Mouse (Mus musculus): ENCODE data around the gene Arl16.
A peak's percentile ranks its signal among the peaks of the same experiment; 100 is the strongest.

Arl16 gene

DNA sequence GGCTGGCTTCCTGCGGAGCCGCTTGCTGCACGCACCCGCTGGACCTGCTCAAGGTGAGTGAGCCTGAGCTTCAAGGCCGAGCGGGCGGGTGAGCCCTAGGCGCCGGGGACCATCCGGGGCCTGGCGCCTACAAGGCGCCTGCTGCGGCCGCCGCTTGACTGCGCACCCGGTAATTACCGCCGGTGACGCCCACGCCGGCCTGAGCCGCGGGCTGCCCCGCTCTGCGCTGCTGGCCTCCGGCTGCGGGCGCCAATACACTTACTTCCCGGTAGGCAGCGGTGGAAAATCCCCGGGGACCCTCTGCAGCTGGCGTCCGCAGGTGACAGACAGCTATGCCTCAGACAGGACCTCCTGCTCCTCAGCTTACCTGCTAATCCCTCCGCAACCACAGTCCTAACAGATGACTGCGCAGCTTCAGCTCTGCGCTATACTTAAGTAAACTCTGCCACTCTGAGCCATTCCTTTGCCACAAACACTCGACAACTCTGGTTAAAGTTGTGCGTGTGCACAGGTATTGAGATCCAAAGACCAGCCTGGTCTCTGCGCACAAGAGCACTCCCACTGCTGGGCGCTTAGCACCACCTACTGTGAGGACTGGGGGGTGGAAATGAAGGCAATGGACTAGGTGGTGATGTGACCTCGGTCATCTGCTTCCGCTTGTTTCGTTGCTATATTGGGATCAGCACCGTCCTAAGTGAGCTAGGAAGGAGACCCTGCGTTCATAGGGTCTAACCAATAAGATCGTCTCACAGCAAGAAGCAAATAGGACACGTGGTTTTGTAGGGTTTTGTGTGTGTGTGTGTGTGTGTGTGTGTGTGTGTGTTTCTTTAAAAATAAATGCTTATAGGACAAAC is 24.8 kb upstream of the Arl16 start:
- no peak for DNase-seq (ENCODE audit: low spot score in 2 of 2)

- DNase-seq (ENCODE audit: low spot score in 2 of 2), result peak; percentile 58 to 66
These were observed 24.1 kb upstream of the Arl16 start, which contains the start of gene Slc25a10 for GRCm38 (mm10) chr11:120491317-120492023. TSS of gene Slc25a10 (plus strand) at chr11:120491840.

DNA sequence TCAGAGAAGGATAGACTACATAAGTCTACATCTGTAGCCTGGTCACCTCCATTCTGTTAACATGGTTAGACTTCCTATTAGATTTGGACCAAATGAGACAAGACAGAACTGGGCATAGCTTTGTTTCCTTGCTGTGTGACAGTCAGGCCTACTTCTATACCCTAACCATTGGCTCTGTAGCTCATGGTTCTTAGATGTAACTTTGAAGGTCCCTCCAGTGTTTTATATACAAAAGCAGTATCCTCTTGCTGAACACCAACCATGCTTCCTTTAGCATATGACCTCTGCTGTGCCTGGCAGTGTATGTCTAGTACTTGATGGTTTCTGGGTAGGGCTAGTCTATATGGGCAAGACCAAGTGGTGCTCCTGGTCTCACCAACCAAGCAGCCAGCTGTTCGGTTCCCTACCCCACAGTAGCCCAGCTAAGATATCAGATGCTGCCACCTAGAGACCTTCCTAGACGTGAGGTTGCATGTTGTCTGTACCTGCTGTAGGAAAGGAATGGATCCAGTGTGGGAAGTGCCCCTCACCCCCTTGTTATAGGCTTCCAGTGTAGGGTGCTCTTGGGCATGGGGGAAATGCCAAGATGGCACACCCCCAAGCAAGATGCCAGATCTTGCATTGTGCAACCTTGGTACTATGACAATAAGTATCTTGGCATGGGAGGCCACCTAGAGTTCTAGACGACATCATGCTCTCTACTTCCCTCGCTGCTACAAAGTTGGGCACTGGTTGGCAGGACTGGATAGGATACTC is 23.1 kb upstream of the Arl16 start:
- no peak for DNase-seq (ENCODE audit: low spot score in 2 of 2)

GRCm38 (mm10) chr11:120489054-120489761 is 21.8 kb upstream of the Arl16 start:
- DNase-seq (ENCODE audit: low spot score in 2 of 2), result peak; percentile 54 to 82

DNA sequence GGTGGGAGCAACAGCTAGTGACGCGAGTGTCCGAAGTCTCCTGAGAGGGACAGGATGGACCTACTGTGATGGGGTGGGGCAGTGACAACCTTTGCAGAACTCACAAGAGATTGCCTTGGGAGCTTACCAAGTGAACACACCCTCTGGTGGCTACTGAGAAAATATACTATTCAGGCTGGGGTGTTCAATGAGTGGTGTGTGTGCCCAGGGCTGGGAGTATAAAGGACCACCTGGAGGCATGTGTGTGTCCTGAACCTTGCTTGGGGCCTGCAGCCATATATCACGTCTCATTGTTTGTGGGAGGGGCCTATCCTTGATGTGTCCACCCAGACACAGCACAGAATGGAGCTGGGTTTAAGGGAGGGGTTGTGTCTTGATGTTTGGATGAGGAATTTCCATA is 21.1 kb upstream of the Arl16 start:
- DNase-seq (ENCODE audit: low spot score in 2 of 2), result no peak

- DNase-seq (ENCODE audit: low spot score in 2 of 2), result no peak
These were observed 17.8 kb upstream of the Arl16 start for GRCm38 (mm10) chr11:120485251-120485650.

- DNase-seq (ENCODE audit: low spot score in 2 of 2), result peak; percentile 80 to 83
These were observed 17.0 kb upstream of the Arl16 start, which contains the start of gene Mrpl12 for GRCm38 (mm10) chr11:120484265-120484981. TSS of gene Mrpl12 (plus strand) at chr11:120484613.

GRCm38 (mm10) chr11:120483448-120483934 is 16.1 kb upstream of the Arl16 start:
- no peak for DNase-seq (ENCODE audit: low spot score in 2 of 2)

- DNase-seq (ENCODE audit: low spot score in 2 of 2), result no peak
These were observed 4.6 kb upstream of the Arl16 start for GRCm38 (mm10) chr11:120472052-120472451.

GRCm38 (mm10) chr11:120467736-120468092 is 307 bp upstream of the Arl16 start:
- no peak for DNase-seq (ENCODE audit: low spot score in 2 of 2)

DNA sequence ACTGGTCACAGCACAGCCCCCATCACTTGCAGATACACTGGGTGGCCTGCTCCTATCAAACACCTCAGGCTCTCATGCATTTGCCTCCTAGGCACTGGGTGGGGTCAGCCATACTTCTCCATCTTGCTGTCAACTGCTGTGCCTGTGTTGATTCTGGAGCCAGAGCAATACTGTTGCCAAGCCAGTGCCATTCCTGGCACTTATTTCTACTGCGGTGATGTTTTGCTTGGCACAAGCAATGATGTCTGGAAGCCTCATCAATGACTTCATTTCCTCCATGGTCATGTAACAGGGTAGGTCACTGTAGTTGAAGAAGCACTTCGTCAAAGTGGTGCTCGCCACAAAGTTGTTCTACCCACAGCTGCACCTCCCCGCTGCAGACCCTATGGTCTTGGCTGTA is 1.9 kb downstream of the Arl16 start:
- no peak for DNase-seq (ENCODE audit: low spot score in 2 of 2)

- no peak for DNase-seq (ENCODE audit: low spot score in 2 of 2)
These were observed 3.0 kb downstream of the Arl16 start for GRCm38 (mm10) chr11:120464365-120464764.

GRCm38 (mm10) chr11:120463536-120463935 is 3.9 kb downstream of the Arl16 start:
- no peak for DNase-seq (ENCODE audit: low spot score in 2 of 2)

GRCm38 (mm10) chr11:120458847-120459597 is 8.4 kb downstream of the Arl16 start:
- DNase-seq (ENCODE audit: low spot score in 2 of 2), result no peak

DNA sequence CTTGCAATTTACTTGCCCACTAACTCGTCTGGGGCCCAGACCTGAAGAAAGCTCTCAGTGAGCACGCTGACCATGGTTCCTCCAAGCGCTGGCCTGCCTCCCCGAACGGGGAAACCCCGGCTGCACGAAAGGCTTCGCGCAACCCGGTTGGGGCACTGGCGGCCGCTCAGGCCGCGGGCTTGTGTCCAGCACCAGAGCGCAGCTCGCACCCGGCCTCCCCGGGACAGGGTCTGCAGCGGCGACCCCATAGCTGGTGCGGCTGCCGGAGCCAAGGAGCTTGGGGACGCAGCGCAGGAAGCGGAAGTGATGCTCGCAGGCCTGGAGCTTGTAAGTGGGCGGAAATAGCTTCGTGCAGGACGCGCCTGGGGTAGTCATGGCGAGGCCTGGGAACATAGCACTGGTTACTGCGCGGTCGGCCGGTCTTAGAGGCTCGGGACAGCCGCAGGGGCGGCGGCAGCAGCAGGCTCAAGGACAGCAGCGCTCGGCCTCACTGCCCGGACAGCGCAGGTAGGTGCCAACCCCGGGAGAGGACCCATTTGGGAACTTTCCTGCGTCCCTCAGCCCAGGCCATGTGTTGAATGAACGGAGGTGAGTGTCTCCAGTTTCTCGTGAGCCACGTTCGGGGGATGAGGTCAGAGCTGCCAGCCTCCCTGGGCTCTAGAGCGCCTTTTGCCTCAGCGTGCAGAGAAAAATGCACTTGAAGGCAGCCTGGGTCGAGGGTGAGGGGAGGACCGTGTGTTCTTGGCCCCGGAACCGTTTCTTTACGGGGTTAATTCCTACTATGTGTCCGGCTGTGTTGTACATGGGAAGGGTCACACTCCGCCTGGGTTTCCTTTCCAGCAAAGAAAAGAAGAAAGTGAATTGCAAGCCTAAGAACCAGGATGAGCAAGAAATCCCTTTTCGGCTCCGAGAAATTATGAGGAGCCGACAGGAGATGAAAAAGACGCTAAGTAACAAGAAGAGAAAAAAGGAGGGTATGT is 9.3 kb downstream of the Arl16 start, which contains the start of the genes Oxld1 and Ccdc137:
Oxld1 (minus strand) TSS at position 297 of the 980 bp plus-strand sequence.
Ccdc137 (plus strand) TSS at position 344 of the 980 bp plus-strand sequence.
- DNase-seq (ENCODE audit: low spot score in 2 of 2), result peak; percentile 59 to 71

GRCm38 (mm10) chr11:120457370-120457769 is 10.0 kb downstream of the Arl16 start:
- no peak for DNase-seq (ENCODE audit: low spot score in 2 of 2)

GRCm38 (mm10) chr11:120455413-120455812 is 12.0 kb downstream of the Arl16 start:
- DNase-seq (ENCODE audit: low spot score in 2 of 2), result no peak

GRCm38 (mm10) chr11:120454965-120455364 is 12.4 kb downstream of the Arl16 start:
- no peak for DNase-seq (ENCODE audit: low spot score in 2 of 2)

GRCm38 (mm10) chr11:120453306-120453705 is 14.1 kb downstream of the Arl16 start, which contains the start of gene Pde6g:
TSS of gene Pde6g (minus strand) at chr11:120453500.
- no peak for DNase-seq (ENCODE audit: low spot score in 2 of 2)
